Mouse (Mus musculus): ENCODE measurements around the gene Bloc1s3.

Gene Bloc1s3

GRCm38 (mm10) chr7:19500420-19501363 lies 7.5 kb downstream of the Bloc1s3 start:
- TF ChIP-seq GATA4 (IDR thresholded peaks at IDR 0.05; ENCODE audit: insufficient replicate concordance, low read length), result no peak

GRCm38 (mm10) chr7:19498326-19498725 lies 9.8 kb downstream of the Bloc1s3 start:
- no peak for TF ChIP-seq GATA4 (IDR thresholded peaks at IDR 0.05; ENCODE audit: insufficient replicate concordance, low read length)

- no peak for TF ChIP-seq GATA4 (IDR thresholded peaks at IDR 0.05; ENCODE audit: insufficient replicate concordance, low read length)
Measured at GRCm38 (mm10) chr7:19496214-19496555, 12.0 kb downstream of the Bloc1s3 start.

GRCm38 (mm10) chr7:19495521-19496213 lies 12.5 kb downstream of the Bloc1s3 start:
- TF ChIP-seq GATA4 (IDR thresholded peaks at IDR 0.05; ENCODE audit: insufficient replicate concordance, low read length), result peak; percentile 89; the same call in 1 of the 2 replicates

GRCm38 (mm10) chr7:19494751-19495474 lies 13.3 kb downstream of the Bloc1s3 start:
- peak; percentile 5; the same call in 1 of the 2 replicates for TF ChIP-seq GATA4 (IDR thresholded peaks at IDR 0.05; ENCODE audit: insufficient replicate concordance, low read length)

- TF ChIP-seq GATA4 (IDR thresholded peaks at IDR 0.05; ENCODE audit: insufficient replicate concordance, low read length), result peak; percentile 83; the same call in 1 of the 2 replicates
Measured at GRCm38 (mm10) chr7:19491731-19492130, 16.4 kb downstream of the Bloc1s3 start.

- no peak for TF ChIP-seq GATA4 (IDR thresholded peaks at IDR 0.05; ENCODE audit: insufficient replicate concordance, low read length)
Measured at GRCm38 (mm10) chr7:19489525-19489924, 18.6 kb downstream of the Bloc1s3 start.

GRCm38 (mm10) chr7:19486549-19486948 lies 21.6 kb downstream of the Bloc1s3 start:
- peak; percentile 96; the same call in 1 of the 2 replicates for TF ChIP-seq GATA4 (IDR thresholded peaks at IDR 0.05; ENCODE audit: insufficient replicate concordance, low read length)

- no peak for TF ChIP-seq GATA4 (IDR thresholded peaks at IDR 0.05; ENCODE audit: insufficient replicate concordance, low read length)
Measured at GRCm38 (mm10) chr7:19485488-19485887, 22.7 kb downstream of the Bloc1s3 start.

- TF ChIP-seq GATA4 (IDR thresholded peaks at IDR 0.05; ENCODE audit: insufficient replicate concordance, low read length), result no peak
Measured at GRCm38 (mm10) chr7:19483281-19483680, 24.9 kb downstream of the Bloc1s3 start.

GRCm38 (mm10) chr7:19477624-19478384 lies 30.4 kb downstream of the Bloc1s3 start:
- TF ChIP-seq GATA4 (IDR thresholded peaks at IDR 0.05; ENCODE audit: insufficient replicate concordance, low read length), result no peak

- no peak for TF ChIP-seq GATA4 (IDR thresholded peaks at IDR 0.05; ENCODE audit: insufficient replicate concordance, low read length)
Measured at GRCm38 (mm10) chr7:19477084-19477483, 31.1 kb downstream of the Bloc1s3 start.

GRCm38 (mm10) chr7:19473875-19474443 lies 34.2 kb downstream of the Bloc1s3 start:
- TF ChIP-seq GATA4 (IDR thresholded peaks at IDR 0.05; ENCODE audit: insufficient replicate concordance, low read length), result no peak

- TF ChIP-seq GATA4 (IDR thresholded peaks at IDR 0.05; ENCODE audit: insufficient replicate concordance, low read length), result no peak
Measured at GRCm38 (mm10) chr7:19472403-19472802, 35.8 kb downstream of the Bloc1s3 start.
